Mouse (Mus musculus): ENCODE measurements at regions not wholly inside any gene's neighbourhood (a gene's known extent, or its start where the extent isn't known, plus 50 kb on each side); places are given as distances from the start of the nearest gene placed in this dataset.

DNA sequence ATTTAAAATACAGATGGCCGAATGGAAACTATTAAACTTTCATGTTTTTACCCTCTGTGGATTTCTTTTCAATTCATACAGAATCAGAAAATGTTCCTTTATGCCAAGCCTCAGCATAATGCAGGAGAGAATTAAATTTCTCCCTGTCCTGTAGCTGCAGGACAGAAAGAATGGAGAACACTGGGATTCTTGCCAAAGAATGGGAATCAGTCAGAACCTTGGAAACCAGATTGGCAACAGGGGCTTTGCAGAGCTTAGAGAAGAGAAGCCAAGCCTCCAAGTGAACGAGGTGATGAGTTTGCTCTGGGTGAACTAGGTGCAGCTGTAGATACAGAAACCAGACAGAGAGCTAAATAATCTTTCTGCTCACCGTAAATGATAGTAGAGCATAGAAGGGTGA is 64.6 kb downstream of the Npy5r start:
- no peaks in the 10 kb centered on the region for H3K27me3 ChIP-seq (ENCODE audit: control insufficient read depth, insufficient read depth, insufficient read length)
- H3K79me3 ChIP-seq (ENCODE audit: low read depth) = no peaks in the 10 kb centered on the region
- H3K4me3 ChIP-seq (ENCODE audit: insufficient read depth, poor library complexity, severe bottlenecking) = no peak overlapping the region
- H3K79me2 ChIP-seq (ENCODE audit: control insufficient read depth, insufficient read depth) = no peaks in the 10 kb centered on the region
- TF ChIP-seq MAX (IDR thresholded peaks at IDR 0.05) = no peak
- no peak for TF ChIP-seq CEBPB (IDR thresholded peaks at IDR 0.05; ENCODE audit: low read depth)
- no peak for TF ChIP-seq MYOD1 (IDR thresholded peaks at IDR 0.05; ENCODE audit: control insufficient read depth, insufficient read length, low read depth)
- no peak for TF ChIP-seq MYOG (IDR thresholded peaks at IDR 0.05; ENCODE audit: control insufficient read depth, extremely low read depth, insufficient read length)
- no peak for TF ChIP-seq CTCF (IDR thresholded peaks at IDR 0.05; ENCODE audit: control insufficient read depth, insufficient read depth, insufficient read length)
- no peak for TF ChIP-seq FOSL1 (IDR thresholded peaks at IDR 0.05; ENCODE audit: insufficient read depth, low read length, poor library complexity, severe bottlenecking)
- TF ChIP-seq USF1 (IDR thresholded peaks at IDR 0.05; ENCODE audit: low read depth) = no peak
- no peak overlapping the region for H3ac ChIP-seq (ENCODE audit: control insufficient read depth, insufficient read length, low read depth)
- no peaks in the 10 kb centered on the region for H3K36me3 ChIP-seq (ENCODE audit: control insufficient read depth, insufficient read depth)

DNA sequence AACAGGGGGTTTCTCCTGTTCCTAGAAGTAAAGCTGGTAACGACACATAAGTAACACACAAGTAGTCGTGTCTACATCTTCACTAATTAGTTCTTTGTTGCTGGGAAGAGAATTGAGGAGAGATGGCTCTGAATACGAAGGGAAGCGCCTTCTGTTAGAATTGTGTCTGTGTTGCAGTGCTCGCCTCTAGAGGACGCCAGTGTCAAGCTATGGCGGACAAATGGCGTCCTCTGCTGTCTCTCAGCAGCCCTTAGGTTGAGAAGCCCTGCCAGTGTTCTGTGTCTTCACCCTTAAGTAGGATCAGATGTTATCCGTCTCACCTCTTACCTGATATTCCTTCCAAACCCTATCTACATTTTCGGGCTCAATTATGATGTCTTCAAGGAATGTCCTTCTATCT is 64.1 kb downstream of the Npy5r start:
- H3K27me3 ChIP-seq (ENCODE audit: control insufficient read depth, insufficient read depth, insufficient read length) = no peaks in the 10 kb centered on the region
- H3K79me2 ChIP-seq (ENCODE audit: control insufficient read depth, insufficient read depth) = no peaks in the 10 kb centered on the region
- H3K4me3 ChIP-seq (ENCODE audit: insufficient read depth, poor library complexity, severe bottlenecking) = no peak overlapping the region
- TF ChIP-seq MYOG (IDR thresholded peaks at IDR 0.05; ENCODE audit: control insufficient read depth, extremely low read depth, insufficient read length) (no peak), MAX (IDR thresholded peaks at IDR 0.05) (no peak), FOSL1 (IDR thresholded peaks at IDR 0.05; ENCODE audit: insufficient read depth, low read length, poor library complexity, severe bottlenecking) (no peak), CEBPB (IDR thresholded peaks at IDR 0.05; ENCODE audit: low read depth) (no peak), USF1 (IDR thresholded peaks at IDR 0.05; ENCODE audit: low read depth) (no peak), MYOD1 (IDR thresholded peaks at IDR 0.05; ENCODE audit: control insufficient read depth, insufficient read length, low read depth) (no peak), CTCF (IDR thresholded peaks at IDR 0.05; ENCODE audit: control insufficient read depth, insufficient read depth, insufficient read length) (no peak)
- H3K36me3 ChIP-seq (ENCODE audit: control insufficient read depth, insufficient read depth) = no peaks in the 10 kb centered on the region
- H3ac ChIP-seq (ENCODE audit: control insufficient read depth, insufficient read length, low read depth) = no peak overlapping the region
- H3K79me3 ChIP-seq (ENCODE audit: low read depth) = no peaks in the 10 kb centered on the region

All from C2C12 (cell line).